Mouse (Mus musculus) bone marrow macrophage, adult 2 months (primary cell): ENCODE results near the gene Lnx2.

ENCODE experiments used
- CTCF ChIP-seq: IDR thresholded peaks from 2 replicates; pipeline ENCODE4 v1.5.1; 2012; ENCODE audit warnings: low read depth, mild to moderate bottlenecking, low read length, moderate library complexity
- POLR2A ChIP-seq: IDR thresholded peaks from 2 replicates; pipeline ENCODE4 v1.6.1; 2012; ENCODE audit warnings: mild to moderate bottlenecking, low read depth, low read length, borderline replicate concordance

GRCm38 (mm10) chr5:147023245-147023970, 53.0 kb downstream of the Lnx2 start:
- TF ChIP-seq POLR2A (no peak), CTCF (no peak)
